Mouse (Mus musculus) macrophage (primary cell): ENCODE results near the gene Wdr83os. TPM values are rescaled to one million over a fixed set of nuclear protein-coding genes. Genes with fewer than 3 reads are reported as not detected.

Source experiments
- H3K27ac ChIP-seq: fragments of 350-480 bp; formaldehyde crosslinking; 2 replicates; pipeline ENCODE4 v1.9.0; 2021
- H3K36me3 ChIP-seq: fragments of 350-480 bp; formaldehyde crosslinking; 2 replicates; pipeline ENCODE4 v1.9.0; 2021; ENCODE audit errors: inconsistent target
- H3K4me3 ChIP-seq: fragments of 350-480 bp; formaldehyde crosslinking; 2 replicates; pipeline ENCODE4 v1.9.0; 2021; ENCODE audit errors: inconsistent target
- H3K79me2 ChIP-seq: fragments of 350-480 bp; formaldehyde crosslinking; 2 replicates; pipeline ENCODE4 v1.9.0; 2021; ENCODE audit errors: inconsistent target
- WGBS: methylation state at CpG from one replicate; pipeline ENCODE4 v1.1.7; 2026; ENCODE audit warnings: inconsistent platforms; ENCODE audit not compliant: missing documents; 5-methylcytosine and 5-hydroxymethylcytosine counted together
- polyA plus RNA-seq: library from polyadenylated mRNA; stranded (reverse); fragments of 250-400 nt; gene quantifications from 3 replicates; pipeline ENCODE4 v1.2.4, GENCODE M21; 2018; ENCODE audit warnings: inconsistent platforms

Gene Wdr83os
- polyA plus RNA-seq, 1 experiment from 2014 or later = 68.7 TPM

DNA sequence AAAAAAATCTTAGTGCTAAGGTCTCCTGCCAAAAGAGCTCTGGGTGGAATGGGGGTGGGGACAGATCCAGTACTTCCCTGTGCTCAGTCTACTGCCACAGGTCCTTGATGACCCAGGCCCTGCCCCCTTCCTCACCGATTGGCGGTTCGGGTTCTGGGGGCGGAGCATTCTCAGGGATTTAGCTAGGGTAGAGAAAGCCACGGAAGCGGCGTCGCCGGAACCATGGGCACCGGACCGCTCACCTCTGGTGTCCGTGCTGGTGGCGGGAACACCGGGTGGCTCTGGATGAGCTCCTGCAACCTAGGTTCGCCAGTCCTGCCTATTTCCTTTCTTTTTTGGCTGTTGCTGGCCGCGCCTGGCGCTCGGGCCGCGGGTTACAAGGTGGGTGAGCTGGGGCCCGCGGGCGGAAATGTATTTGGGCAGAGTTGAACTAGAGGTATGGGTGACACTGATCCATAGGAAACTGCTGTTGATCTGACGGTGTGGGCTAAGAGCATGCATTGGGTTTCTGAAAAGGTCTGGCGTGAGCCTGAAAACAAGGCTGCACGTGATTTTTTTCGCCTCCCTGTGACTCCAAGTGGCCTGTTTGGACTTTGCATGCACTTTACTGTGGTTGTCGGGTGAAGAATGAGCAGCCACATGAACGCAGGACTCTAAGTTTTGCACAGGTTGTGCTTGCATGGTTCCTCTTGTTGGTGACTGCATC, 2.7 kb downstream of the Wdr83os start, which contains the start of gene Man2b1:
Gene Man2b1, plus strand, starts transcription at position 163 of the 706 bp plus-strand sequence.
- Histone ChIP-seq H3K4me3 (peak within 1 kb of the TSS; percentile 70), H3K36me3 (peaks cover 30% of the 10 kb centered on the region), H3K27ac (peak within 1 kb of the TSS; percentile 71), H3K79me2 (peaks cover 47% of the 10 kb centered on the region)
- under 1% methylated on average over 30 of the region's 30 CpGs for WGBS

DNA sequence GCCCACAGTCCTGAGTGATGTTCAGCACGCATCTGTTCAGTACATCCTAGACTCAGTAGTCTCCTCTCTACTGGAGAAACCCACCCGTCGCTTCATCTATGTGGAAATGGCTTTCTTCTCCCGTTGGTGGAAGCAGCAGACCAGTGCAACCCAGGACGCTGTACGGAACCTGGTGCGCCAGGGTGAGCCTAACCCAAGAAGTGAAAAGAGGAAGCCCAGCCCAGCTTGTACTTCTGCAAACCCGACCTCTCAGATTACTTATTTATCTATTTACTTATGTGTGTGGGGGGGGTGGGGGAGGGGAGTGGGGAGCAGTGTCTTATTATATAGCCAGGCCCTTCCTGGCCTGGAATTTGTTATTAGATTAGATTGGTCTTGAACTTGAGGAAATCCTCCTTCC, 4.1 kb downstream of the Wdr83os start:
- H3K36me3 ChIP-seq = peaks cover 43% of the 10 kb centered on the region
- peak overlapping the region; percentile 70 for H3K4me3 ChIP-seq
- H3K27ac ChIP-seq = peak overlapping the region; percentile 71
- WGBS = 1% methylated on average over 8 of the region's 8 CpGs
- peaks cover 43% of the 10 kb centered on the region for H3K79me2 ChIP-seq

DNA sequence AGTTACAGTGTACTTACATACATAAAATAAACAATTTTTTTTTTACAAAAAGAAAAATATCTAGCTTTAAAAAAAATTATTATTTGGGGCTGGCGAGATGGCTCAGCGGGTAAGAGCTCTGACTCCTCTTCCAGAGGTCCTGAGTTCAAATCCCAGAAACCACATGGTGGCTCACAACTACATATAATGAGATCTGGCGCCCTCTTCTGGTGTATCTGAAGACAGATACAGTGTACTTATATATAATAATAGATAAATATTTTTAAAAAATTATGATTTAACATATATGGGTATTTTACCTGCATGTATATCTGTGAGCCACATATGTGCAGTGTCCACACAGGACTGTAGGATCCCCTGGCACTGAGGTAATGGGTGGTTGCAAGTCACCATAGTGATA, 5.7 kb downstream of the Wdr83os start:
- H3K79me2 ChIP-seq = peaks cover 36% of the 10 kb centered on the region
- peaks cover 48% of the 10 kb centered on the region for H3K36me3 ChIP-seq
- 76% methylated on average over 3 of the region's 3 CpGs for WGBS
- no peak overlapping the region for H3K27ac ChIP-seq
- no peak overlapping the region for H3K4me3 ChIP-seq

DNA sequence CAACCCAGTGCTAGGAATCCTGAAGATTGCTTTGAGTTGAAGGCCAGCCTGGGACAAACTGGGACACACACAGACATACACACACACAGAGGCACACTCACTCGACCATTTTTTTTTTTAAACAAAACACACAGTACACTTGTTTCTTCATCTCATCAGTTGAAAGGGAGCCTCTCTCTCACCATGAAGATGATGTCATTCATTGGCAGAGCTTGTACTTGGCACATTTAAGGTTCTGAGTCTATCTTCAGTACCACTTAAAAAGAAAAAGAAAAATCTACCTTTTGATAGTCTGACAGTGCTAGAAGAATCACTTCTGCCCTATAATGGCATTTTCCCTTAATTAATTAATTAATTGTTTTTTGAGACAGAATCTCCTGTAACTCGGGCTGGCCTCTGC, 8.2 kb downstream of the Wdr83os start:
- WGBS = 90% methylated on average over 2 of the region's 2 CpGs
- H3K36me3 ChIP-seq = peaks cover 68% of the 10 kb centered on the region
- H3K79me2 ChIP-seq = peaks cover 29% of the 10 kb centered on the region
- H3K27ac ChIP-seq = no peak overlapping the region
- H3K4me3 ChIP-seq = no peak overlapping the region

DNA sequence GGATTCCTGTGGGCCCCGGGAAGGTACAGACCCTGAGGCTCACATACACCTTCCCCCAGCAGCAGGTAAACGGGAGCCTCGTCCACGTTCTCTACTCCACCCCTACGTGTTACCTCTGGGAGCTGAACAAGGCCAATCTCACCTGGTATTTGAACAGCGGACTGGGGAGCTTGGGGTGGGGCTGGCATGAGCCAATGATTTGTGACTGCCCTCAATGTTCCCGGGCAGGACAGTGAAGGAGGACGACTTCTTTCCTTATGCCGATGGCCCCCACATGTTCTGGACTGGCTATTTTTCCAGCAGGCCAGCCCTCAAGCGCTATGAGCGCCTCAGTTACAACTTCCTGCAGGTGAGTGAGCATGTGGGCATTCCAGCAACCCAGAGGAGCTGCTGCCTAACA, 10.3 kb downstream of the Wdr83os start:
- Histone ChIP-seq H3K4me3 (no peak overlapping the region), H3K36me3 (peaks cover 80% of the 10 kb centered on the region), H3K79me2 (peaks cover 9% of the 10 kb centered on the region), H3K27ac (no peak overlapping the region)
- WGBS = 98% methylated on average over 11 of the region's 11 CpGs

DNA sequence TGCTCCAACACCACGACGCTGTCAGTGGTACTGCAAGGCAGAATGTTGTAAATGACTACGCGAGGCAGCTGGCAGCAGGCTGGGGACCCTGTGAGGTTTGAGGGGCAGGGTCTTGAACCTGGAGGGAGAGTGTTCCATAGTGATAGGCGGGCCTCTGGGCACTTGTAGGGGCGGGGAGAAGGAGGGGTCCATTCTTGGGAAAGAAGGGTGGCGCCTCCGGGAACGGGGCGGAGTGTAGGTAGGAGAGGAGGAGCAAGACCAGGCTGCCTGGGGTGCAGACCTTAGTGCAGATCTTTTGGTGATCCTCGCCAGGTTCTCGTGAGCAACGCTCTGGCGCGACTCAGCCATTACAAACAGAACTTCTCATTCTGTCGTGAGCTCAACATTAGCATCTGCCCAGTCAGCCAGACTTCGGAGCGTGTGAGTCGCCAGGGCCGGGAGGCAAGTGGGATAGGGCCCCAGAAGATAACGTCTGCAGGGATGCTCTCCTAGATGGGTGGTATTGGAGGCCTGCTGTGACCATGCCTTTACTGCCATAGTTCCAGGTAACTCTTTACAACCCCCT, 11.1 kb downstream of the Wdr83os start:
- H3K4me3 ChIP-seq = no peak overlapping the region

DNA sequence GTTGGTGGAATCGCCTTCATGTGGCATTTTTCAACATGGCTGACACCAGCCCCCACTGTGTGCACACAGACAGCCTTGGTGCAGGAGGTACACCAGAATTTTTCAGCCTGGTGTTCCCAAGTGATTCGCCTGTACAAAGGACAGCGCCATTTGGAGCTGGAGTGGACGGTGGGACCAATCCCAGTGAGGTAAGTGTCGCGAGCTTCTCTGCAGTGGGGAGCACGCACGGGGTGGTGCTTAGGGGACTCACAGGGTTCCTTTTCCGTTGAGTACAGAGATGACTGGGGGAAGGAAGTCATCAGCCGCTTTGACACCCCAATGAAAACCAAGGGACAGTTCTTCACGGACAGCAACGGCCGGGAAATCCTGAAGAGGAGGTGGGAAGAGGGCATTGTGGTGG, 14.5 kb downstream of the Wdr83os start:
- 91% methylated on average over 12 of the region's 13 CpGs for WGBS
- no peaks in the 10 kb centered on the region for H3K79me2 ChIP-seq
- H3K27ac ChIP-seq = no peak overlapping the region
- no peak overlapping the region for H3K4me3 ChIP-seq
- H3K36me3 ChIP-seq = peaks cover 72% of the 10 kb centered on the region

More for the DNA sequence above, 11.1 kb downstream of the Wdr83os start:
- Histone ChIP-seq H3K27ac (no peak overlapping the region), H3K36me3 (peaks cover 83% of the 10 kb centered on the region), H3K79me2 (peaks cover 5% of the 10 kb centered on the region; the same call in 1 of the 2 replicates)
- 94% methylated on average over 20 of the region's 21 CpGs for WGBS

DNA sequence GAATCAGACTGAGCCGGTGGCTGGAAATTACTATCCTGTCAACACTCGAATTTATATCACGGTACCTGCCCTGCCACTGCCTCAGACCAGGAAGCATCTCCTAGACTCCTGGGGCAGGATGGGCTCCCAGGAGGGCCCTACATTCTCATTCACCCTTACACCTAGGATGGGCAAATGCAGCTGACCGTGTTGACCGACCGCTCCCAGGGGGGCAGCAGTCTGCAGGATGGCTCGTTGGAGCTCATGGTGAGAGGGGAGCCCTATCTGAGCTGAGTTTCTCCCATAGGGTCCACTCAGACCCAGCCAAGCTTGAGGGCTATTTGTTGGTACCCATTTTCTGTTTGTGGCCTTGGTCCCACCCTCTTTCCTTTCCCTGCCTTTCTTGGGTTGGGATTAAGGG, 15.0 kb downstream of the Wdr83os start:
- H3K36me3 ChIP-seq = peaks cover 72% of the 10 kb centered on the region
- H3K27ac ChIP-seq = no peak overlapping the region
- 93% methylated on average over 4 of the region's 7 CpGs for WGBS
- no peaks in the 10 kb centered on the region for H3K79me2 ChIP-seq
- H3K4me3 ChIP-seq = no peak overlapping the region

DNA sequence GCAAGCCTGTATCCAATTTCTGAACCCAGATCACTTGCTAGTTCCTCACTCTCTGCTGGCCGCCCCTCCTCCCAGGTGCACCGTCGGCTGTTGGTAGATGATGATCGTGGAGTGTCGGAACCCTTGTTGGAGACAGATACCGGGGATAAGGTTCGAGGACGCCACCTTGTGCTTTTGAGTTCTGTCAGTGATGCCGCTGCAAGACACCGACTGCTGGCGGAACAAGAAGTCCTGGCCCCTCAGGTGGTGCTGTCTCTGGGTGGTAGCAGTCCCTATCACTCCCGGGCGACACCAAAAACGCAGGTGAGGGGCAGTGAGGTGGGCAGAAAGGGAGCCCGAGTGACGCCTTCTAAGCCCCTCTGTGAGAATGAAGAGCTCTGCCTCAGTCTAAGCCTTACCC, 15.7 kb downstream of the Wdr83os start:
- WGBS = 92% methylated on average over 16 of the region's 16 CpGs

DNA sequence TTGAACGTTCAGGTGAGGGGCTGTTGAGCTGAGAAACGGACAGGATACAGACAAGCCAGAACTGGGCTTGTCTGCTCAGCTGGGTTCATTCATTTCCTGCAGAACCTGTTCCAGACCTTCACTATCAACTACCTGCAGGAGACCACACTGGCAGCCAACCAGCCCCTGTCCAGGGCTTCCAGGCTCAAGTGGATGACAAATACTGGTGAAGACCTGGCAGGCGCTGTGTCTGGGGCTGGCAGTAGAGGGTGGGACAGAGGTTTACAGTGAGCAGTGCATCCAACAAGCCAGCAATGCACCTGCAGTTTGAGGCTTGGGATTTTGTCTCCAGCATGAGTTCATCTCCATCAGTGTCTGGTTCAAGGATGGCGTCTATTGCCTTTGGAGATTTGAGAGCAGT, 16.3 kb downstream of the Wdr83os start:
- Histone ChIP-seq H3K27ac (no peak overlapping the region), H3K79me2 (no peaks in the 10 kb centered on the region), H3K4me3 (no peak overlapping the region), H3K36me3 (peaks cover 61% of the 10 kb centered on the region)
- WGBS = 89% methylated on average over 4 of the region's 4 CpGs

More for the DNA sequence above, 15.7 kb downstream of the Wdr83os start:
- Histone ChIP-seq H3K79me2 (no peaks in the 10 kb centered on the region), H3K27ac (no peak overlapping the region), H3K4me3 (no peak overlapping the region), H3K36me3 (peaks cover 68% of the 10 kb centered on the region)

DNA sequence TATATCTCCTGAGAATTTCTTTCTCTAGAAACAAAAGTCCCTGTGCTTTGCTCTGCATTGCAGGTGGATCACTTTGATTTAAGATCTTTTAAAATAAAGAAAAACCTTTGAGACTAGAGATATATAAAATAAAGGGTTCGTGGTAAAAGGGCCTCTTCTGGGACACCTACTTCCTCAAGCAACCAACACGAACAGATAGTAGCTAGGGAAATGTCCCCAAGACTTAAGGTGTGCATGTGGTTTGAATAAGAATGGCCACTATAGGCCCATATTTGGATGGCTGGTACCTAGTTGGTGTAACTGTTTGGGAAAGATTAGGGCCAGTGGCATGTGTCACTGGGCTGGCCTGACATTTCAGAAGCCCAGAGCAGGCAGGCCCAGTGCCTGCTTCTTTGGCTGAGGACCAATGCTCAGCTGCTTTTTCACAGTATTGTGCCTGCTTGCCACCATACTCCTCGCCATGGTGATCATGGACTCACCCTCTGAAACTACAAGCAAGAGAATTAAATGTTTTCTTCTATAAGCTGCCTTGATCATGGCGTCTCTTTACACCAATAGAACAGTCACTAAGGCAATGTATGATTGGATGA, 19.6 kb downstream of the Wdr83os start:
- Histone ChIP-seq H3K79me2 (no peaks in the 10 kb centered on the region), H3K4me3 (no peak overlapping the region), H3K27ac (no peak overlapping the region), H3K36me3 (peaks cover 34% of the 10 kb centered on the region)
- 65% methylated on average over 4 of the region's 4 CpGs for WGBS

DNA sequence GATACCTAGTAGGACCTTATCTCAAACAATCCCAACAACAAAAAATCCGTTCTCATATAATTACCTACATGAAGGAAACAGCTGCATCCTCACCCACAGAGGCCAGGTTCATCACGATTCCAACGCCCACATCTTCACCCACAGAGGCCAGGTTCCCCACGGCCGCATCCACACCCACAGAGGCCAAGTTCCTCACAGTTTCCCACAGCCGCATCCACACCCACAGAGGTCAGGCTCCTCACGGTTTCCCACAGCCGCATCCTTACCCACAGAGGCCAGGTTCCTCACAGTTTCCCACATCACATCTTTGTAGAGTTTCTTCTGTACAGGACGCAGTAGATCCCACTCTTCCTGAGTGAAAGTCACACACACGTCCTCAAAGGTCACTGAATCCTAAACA, 32.7 kb downstream of the Wdr83os start:
- WGBS = 88% methylated on average over 10 of the region's 10 CpGs
- H3K36me3 ChIP-seq = peaks cover 16% of the 10 kb centered on the region; the same call in 1 of the 2 replicates
- H3K27ac ChIP-seq = no peak overlapping the region
- H3K79me2 ChIP-seq = no peaks in the 10 kb centered on the region
- H3K4me3 ChIP-seq = no peak overlapping the region

DNA sequence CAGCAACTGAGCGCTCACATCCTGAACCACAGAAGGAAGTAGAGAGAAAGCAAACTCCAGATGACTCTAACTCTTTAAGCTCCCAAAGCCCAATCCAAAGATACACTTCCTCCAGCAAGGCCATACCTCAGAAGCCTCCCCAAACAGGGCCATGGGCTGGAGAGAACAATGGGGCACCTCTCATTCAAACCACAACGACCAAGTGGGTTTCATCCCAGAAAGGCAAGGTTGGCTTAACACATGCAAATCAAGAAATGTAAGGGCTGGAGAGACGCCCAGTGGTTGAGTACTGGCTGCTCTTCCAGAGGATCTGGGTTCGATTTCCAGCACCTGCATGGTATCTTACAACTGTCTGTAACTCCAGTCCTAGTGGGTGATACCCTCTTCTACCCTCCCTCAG, 35.0 kb downstream of the Wdr83os start:
- 83% methylated on average over 4 of the region's 4 CpGs for WGBS
- Histone ChIP-seq H3K27ac (no peak overlapping the region), H3K79me2 (no peaks in the 10 kb centered on the region)

DNA sequence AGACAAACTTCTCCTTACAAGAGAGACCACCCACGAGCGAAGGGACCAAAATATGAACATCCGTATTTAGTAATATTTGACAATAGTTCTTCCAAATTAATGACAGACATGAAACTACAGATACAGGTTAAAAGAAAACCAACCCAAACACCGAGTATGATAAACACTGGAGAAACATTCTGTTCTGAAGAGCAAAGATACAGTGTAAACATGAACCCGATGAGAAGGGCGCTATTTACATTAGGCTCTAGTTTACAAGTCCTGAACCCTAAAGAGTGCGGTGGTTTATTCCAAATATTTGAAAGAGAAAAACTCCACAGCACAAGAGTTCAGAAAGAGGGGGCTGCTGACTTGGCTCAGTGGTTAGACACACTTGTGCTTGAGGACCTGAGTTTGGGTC, 36.4 kb downstream of the Wdr83os start:
- Histone ChIP-seq H3K4me3 (no peak overlapping the region), H3K27ac (no peak overlapping the region), H3K36me3 (no peaks in the 10 kb centered on the region), H3K79me2 (no peaks in the 10 kb centered on the region)
- WGBS = 92% methylated on average over 7 of the region's 7 CpGs

More for the DNA sequence above, 35.0 kb downstream of the Wdr83os start:
- H3K36me3 ChIP-seq = peaks cover 6% of the 10 kb centered on the region; the same call in 1 of the 2 replicates
- no peak overlapping the region for H3K4me3 ChIP-seq
